Mouse (Mus musculus) fat pad, adult 2 months (tissue): ENCODE data around the gene Mlst8.
A peak's percentile ranks its signal among the peaks of the same experiment; 100 is the strongest.

Source experiments
- DNase-seq: peaks from one replicate; pipeline ENCODE4 v3.0.0-alpha.2; 2011; ENCODE audit warnings: low read depth, low spot score; ENCODE audit errors: extremely low read depth

Gene Mlst8

DNA sequence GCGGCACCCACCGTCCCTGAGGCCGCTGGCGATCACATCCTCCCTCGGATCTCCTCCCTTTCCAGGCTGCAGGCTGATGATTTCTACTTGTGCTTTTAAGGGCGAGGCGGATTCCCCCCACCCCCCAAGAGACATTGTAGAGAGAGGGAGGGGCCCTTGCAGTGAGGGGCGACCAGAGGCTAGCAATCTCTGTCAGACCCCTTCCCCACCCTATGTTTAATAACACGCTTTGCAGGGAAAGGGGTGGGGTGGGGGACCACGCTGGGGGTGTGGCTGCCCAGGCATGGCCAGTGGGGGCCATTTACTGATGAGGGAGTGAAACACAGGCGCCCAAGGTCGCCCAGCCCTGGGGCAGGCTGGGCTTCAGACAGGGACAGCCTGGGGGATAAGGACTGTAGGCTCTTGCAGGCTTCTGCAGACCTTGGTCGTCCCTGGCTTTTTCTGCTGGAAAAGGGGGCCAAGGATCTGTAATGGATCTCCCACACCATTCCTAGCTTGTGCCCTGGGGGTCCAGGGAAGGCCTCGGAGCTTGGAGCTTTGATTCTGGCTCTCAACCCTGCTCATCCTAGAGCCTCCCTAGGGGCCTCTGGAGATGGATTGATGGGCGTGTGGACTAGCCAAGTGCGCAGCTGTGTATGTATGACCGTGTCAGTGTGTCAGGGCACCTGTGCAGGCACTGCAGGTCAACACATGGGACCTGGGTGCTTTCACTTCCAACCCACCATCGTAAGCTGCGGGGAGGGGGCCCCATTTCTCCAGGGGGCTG is 10.6 kb upstream of the Mlst8 start:
- no peak for DNase-seq

DNA sequence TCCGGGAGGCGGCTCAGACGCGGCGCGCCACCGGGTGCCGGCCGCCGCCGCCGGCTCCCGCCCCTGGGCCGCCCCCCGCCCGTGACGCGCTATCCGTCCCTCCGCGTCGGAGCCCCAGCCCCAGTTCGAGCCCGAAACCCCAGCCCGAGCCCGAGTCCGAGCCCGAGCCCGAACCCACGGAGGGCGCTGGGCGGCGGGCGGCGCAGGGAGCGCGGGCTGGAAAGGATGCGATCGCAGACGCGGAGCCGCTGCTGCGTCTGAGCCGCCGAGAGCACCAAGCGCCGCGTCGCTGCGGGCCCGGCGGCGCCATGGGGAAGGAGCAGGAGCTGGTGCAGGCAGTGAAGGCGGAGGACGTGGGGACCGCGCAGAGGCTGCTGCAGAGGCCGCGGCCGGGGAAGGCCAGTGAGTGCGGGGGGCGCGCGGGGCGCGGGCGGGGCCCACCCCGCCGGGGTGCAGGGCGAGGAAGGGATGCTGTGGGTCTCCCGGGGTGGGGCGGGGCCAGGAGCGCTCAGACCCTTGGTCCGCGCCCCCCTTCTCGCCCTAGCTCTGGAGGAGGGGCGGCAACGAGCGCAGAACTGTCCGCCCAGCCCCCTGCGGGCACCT is 9.9 kb upstream of the Mlst8 start:
- no peak for DNase-seq

GRCm38 (mm10) chr17:24488186-24488661 is 9.3 kb upstream of the Mlst8 start, which contains the start of gene Caskin1:
Gene Caskin1 (plus strand): TSS chr17:24488601.
- no peak for DNase-seq

DNA sequence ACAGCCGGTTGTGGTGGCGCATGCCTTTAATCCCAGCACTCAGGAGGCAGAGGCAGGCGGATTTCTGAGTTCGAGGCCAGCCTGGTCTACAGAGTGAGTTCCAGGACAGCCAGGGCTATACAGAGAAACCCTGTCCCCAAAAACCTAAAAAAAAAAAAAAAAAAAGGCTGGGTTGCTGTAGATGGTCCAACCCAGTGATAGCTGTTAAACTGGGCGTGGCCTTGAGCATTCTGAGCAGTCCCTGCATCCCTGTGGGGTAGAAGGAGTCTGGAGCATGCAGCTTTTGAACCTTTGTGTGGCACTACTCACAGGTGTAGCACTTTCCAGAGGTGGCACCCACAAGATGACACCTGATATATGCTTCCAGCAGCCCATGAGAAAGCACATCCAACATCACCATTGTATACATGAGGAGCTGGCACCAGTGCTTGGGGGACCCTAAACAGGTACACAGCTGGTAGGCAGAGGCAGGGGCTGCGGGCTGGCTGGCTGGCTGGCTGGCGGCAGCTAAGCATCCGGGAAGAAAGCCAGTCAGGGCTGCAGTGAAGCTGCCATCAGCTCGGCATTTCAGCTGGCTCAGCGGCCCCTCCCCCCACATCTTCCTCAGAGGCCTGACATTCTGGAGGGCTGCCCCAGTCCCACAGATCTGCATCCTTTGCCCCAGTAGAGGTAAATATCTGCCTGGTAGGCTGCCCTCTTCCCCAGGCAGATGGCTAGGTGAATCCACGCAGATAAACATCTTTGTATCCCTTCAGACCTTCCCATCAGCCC is 6.4 kb upstream of the Mlst8 start:
- DNase-seq = no peak

- DNase-seq = no peak
Observed at GRCm38 (mm10) chr17:24483495-24483894, 4.6 kb upstream of the Mlst8 start.

DNA sequence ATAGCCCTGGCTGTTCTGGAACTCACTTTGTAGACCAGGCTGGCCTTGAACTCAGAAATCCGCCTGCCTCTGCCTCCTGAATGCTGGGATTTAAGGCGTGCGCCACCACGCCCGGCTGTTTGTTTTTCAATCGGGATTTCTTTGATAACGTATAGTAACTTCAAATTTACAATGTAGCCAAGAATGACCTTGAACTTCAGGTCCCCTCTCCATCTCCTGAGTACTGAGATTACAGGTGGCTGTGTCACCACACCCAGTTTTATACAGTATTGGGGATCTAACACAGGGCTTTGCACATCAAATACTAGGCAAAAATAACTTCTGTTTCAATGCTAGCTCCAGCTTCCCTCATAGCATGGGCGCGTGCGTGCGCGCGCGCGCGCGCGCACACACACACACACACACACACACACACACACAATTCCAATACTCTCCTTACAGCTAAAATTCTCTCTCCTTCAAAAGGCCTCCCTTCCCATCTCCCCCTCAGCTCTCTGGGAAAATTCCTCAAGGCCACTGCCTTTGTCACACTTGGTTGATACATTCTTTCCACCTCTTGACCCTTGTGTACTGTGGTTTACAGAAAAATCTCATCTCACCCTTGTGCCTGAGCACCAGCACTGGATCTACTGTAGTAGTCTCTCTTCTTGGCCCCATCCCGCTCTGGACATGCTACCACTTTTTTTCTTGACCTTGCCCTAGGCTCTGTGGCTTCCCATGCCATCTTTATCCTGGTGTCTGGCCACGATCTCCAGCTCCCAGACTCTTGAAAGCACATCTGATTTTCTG is 2.3 kb upstream of the Mlst8 start:
- no peak for DNase-seq

GRCm38 (mm10) chr17:24480201-24480826 is 1.4 kb upstream of the Mlst8 start:
- DNase-seq = no peak

- DNase-seq = no peak
Observed at GRCm38 (mm10) chr17:24479431-24479830, 553 bp upstream of the Mlst8 start.

- DNase-seq = no peak
Observed at GRCm38 (mm10) chr17:24477985-24478600, 785 bp downstream of the Mlst8 start.

DNA sequence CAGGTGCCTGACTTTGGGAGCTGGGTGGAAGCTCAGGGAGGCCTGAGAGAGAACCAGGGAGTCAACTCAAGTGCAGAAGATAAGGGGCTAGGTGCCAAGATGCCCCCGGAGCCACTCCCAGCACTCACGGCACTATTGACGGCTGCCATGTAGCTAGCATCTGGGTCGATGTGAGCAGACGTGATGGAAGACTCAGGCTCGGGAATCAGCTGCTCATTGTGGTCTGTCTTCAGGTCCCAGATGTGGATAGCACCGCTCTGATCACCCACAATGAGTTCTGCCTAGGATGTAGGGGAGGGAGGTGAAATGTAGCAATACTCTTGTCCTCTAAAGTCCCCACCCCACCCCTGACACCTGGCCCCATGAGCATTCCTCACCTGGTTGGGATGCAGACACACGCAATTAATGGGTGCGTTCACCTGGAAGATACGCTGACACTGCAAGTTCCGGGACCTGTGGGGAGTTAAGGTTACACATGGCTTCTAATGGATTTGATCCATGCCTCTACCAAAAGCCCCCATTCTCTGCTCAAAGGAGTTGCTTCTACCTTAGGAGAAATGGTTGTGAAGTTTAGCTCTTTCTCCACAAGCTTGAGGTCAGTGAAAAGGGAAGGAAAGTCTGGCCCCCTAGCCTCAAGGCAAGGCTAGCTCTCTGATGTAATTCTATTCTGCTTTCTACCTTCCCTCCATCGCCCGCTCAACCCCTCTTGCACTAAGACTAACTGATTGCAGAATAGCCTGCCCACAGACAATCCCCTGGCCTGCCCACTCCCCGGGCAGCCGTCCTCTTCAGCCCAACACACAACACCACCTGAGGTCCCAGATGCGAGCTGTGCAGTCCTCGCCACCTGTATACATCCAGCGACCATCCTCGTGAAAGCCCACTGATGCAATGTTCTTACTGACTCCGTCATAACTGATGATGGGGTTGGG is 1.6 kb downstream of the Mlst8 start:
- DNase-seq = no peak

- DNase-seq = no peak
Observed at GRCm38 (mm10) chr17:24476022-24476776, 2.7 kb downstream of the Mlst8 start.

DNA sequence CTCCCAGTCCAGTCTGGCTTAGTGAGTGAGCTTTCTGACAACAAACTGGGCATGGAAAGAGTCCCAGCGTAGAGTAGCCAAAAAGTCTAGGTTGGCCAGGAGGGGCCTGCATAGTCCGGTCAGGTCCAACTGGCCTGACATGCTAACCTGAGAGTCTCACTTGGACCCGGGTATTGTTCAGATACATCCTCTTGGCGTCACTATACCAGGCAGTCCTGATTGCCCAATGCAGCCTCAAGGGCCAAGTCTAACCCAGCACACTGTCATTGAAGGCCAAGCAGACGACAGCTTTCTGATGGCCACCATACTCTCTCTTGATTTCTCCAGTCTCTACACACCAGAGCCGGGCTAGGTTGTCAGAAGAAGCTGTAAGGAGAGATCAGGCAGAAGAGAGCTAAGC is 3.3 kb downstream of the Mlst8 start:
- DNase-seq = no peak

- no peak for DNase-seq
Observed at GRCm38 (mm10) chr17:24474557-24474956, 4.3 kb downstream of the Mlst8 start.

- DNase-seq = no peak
Observed at GRCm38 (mm10) chr17:24473612-24474275, 5.1 kb downstream of the Mlst8 start, which contains the start of gene Bricd5. Gene Bricd5 (plus strand): TSS chr17:24473884.

- peak; percentile 78 for DNase-seq
Observed at GRCm38 (mm10) chr17:24472512-24472911, 6.4 kb downstream of the Mlst8 start.

GRCm38 (mm10) chr17:24470701-24471527 is 8.0 kb downstream of the Mlst8 start:
- no peak for DNase-seq
